Mouse (Mus musculus) MEL (cell line): Measurements from ENCODE around the gene Lxn.

Experiments
- CTCF ChIP-seq, 3 experiments: IDR thresholded peaks in 2 of 3; conservative IDR thresholded peaks in 1 of 3; 2 replicates each; pipeline ENCODE4 v1.5.1; 2011 to 2012; ENCODE audit warnings: low read length in 3 of 3, low read depth in 2 of 3, mild to moderate bottlenecking in 2 of 3, improper control_type of control experiment in 1 of 3, inconsistent platforms in 1 of 3, mixed read lengths in 1 of 3, moderate library complexity in 1 of 3; ENCODE audit not compliant: control insufficient read depth in 1 of 3, insufficient read depth in 1 of 3, poor library complexity in 1 of 3, severe bottlenecking in 1 of 3
- ELF1 ChIP-seq: IDR thresholded peaks from 2 replicates; pipeline ENCODE4 v1.6.1; 2014; ENCODE audit warnings: low read depth, mild to moderate bottlenecking, inconsistent platforms, low read length, improper control_type of control experiment, moderate library complexity
- MAX ChIP-seq: IDR thresholded peaks from 2 replicates; pipeline ENCODE4 v1.6.1; 2011; ENCODE audit warnings: low read length, improper control_type of control experiment
- MEF2A ChIP-seq: IDR thresholded peaks from 2 replicates; pipeline ENCODE4 v1.6.1; 2014; ENCODE audit warnings: low read depth, mild to moderate bottlenecking, inconsistent platforms, low read length, improper control_type of control experiment; ENCODE audit not compliant: poor library complexity, insufficient replicate concordance, severe bottlenecking; ENCODE audit errors: extremely low read depth
- POLR2A ChIP-seq, 2 experiments: IDR thresholded peaks; 2 replicates each; pipeline ENCODE4 v1.6.1; 2011 to 2012; ENCODE audit warnings: low read length in 2 of 2, mild to moderate bottlenecking in 2 of 2, control low read depth in 1 of 2, improper control_type of control experiment in 1 of 2, low read depth in 1 of 2, moderate library complexity in 1 of 2; ENCODE audit not compliant: control insufficient read depth in 1 of 2, insufficient read depth in 1 of 2, poor library complexity in 1 of 2
- POLR2AphosphoS2 ChIP-seq: IDR thresholded peaks from 2 replicates; pipeline ENCODE4 v1.6.1; 2011; ENCODE audit warnings: low read length, improper control_type of control experiment
- RCOR1 ChIP-seq: IDR thresholded peaks from 2 replicates; pipeline ENCODE4 v1.6.1; 2012; ENCODE audit warnings: low read depth, mild to moderate bottlenecking, inconsistent platforms, low read length, improper control_type of control experiment
- ZC3H11A ChIP-seq: IDR thresholded peaks from 2 replicates; pipeline ENCODE4 v1.6.1; 2012; ENCODE audit warnings: low read depth, mild to moderate bottlenecking, inconsistent platforms, low read length, improper control_type of control experiment
- ZMIZ1 ChIP-seq: IDR thresholded peaks from 2 replicates; pipeline ENCODE4 v1.6.1; 2012; ENCODE audit warnings: low read depth, mild to moderate bottlenecking, inconsistent platforms, low read length, improper control_type of control experiment, moderate library complexity
- ZNF384 ChIP-seq: IDR thresholded peaks from 2 replicates; pipeline ENCODE4 v1.6.1; 2012; ENCODE audit warnings: low read depth, mild to moderate bottlenecking, inconsistent platforms, low read length, improper control_type of control experiment

- TF ChIP-seq ZC3H11A = no peak
- TF ChIP-seq CTCF (IDR thresholded peaks at IDR 0.05 in 2 of 3, conservative IDR thresholded peaks at IDR 0.05 in 1 of 3; ENCODE audit: control insufficient read depth in 1 of 3, insufficient read depth in 1 of 3, low read depth in 2 of 3, low read length in 3 of 3, poor library complexity in 1 of 3, severe bottlenecking in 1 of 3) = peak; percentile 31 to 43 (median 35); a peak in 5 of 6 replicates
- no peak for TF ChIP-seq POLR2A (IDR thresholded peaks at IDR 0.05; ENCODE audit: control insufficient read depth in 1 of 2, insufficient read depth in 1 of 2, low read depth in 1 of 2, low read length in 2 of 2, poor library complexity in 1 of 2)
- no peak for TF ChIP-seq MAX
- no peak for TF ChIP-seq ZMIZ1
- no peak for TF ChIP-seq MEF2A
- TF ChIP-seq RCOR1 = no peak
- no peak for TF ChIP-seq ELF1
- no peak for TF ChIP-seq POLR2AphosphoS2
- no peak for TF ChIP-seq ZNF384
Measured at GRCm38 (mm10) chr3:67447143-67447542, 16.6 kb downstream of the Lxn start.
